12 mouse cellular contexts compared by ENCODE assay signal in genomic region chr2:179766664-179767526, GRCm38 (mm10).
DNase-seq lines count a peak whose midpoint lies in the region; ATAC-seq lines count a peak whose summit lies in the region.
"Had no signal": no experiment of that assay in that cellular context is flagged by ENCODE, and none has a peak within 500 bp of the region (broad histone marks: within the 10 kb centered on the region; RNA-seq: fewer than 3 reads in every experiment).

No protein-coding gene starts in this region.

- no peak overlapping the region for H3K27ac ChIP-seq in heart, embryonic 14.5 days (replicated peaks in 1 of 2; ENCODE audit: control insufficient read depth in 1 of 2, insufficient read depth in 1 of 2, low read depth in 2 of 2, low read length in 2 of 2)
- peak overlapping the region; percentile 48; the same call in 1 of the 2 replicates for H3K27ac ChIP-seq in forebrain, embryonic 13.5 days
- no peak overlapping the region for H3K27ac ChIP-seq in neural tube, embryonic 14.5 days (ENCODE audit: low read depth, low read length)
- H3K27ac ChIP-seq: embryonic facial prominence, embryonic 15.5 days; liver, embryonic 15.5 days had no signal

- H3K4me2 ChIP-seq in heart, embryonic 14.5 days (ENCODE audit: low read length): peak overlapping the region; percentile 7; the same call in 1 of the 2 replicates
- peak overlapping the region; percentile 40 for H3K4me2 ChIP-seq in forebrain, embryonic 13.5 days
- no peak overlapping the region for H3K4me2 ChIP-seq in neural tube, embryonic 14.5 days (ENCODE audit: low read depth, low read length)
- H3K4me2 ChIP-seq: embryonic facial prominence, embryonic 15.5 days; liver, embryonic 15.5 days had no signal

- intact Hi-C loops in heart, postnatal 36 days (cut with DNase I): no loop called here
- intact Hi-C loops in left cerebral cortex, postnatal 25 days (cut with DNase I): no loop called here

- peaks cover 31 to 32% of the 10 kb centered on the region in 2 experiments for H3K4me1 ChIP-seq in heart, embryonic 14.5 days (ENCODE audit: control insufficient read depth in 2 of 2, insufficient read depth in 2 of 2, low read length in 2 of 2)
- peaks cover 68% of the 10 kb centered on the region for H3K4me1 ChIP-seq in forebrain, embryonic 13.5 days
- peaks cover 22% of the 10 kb centered on the region for H3K4me1 ChIP-seq in neural tube, embryonic 14.5 days (ENCODE audit: control insufficient read depth, insufficient read depth, low read length)
- H3K4me1 ChIP-seq: liver, embryonic 15.5 days had no signal

- H3K9ac ChIP-seq in heart, embryonic 14.5 days (ENCODE audit: low read length): no peak overlapping the region
- H3K9ac ChIP-seq in forebrain, embryonic 13.5 days: no peak overlapping the region
- no peak overlapping the region for H3K9ac ChIP-seq in neural tube, embryonic 14.5 days (replicated peaks; ENCODE audit: low read depth, low read length)
- H3K9ac ChIP-seq: embryonic facial prominence, embryonic 15.5 days; liver, embryonic 15.5 days had no signal

- no peak for DNase-seq in heart, postnatal 36 days
- peak; percentile 30 for DNase-seq in kidney, postnatal 10 days
- no peak for DNase-seq in natural killer cell, adult 2 months (ENCODE audit: low spot score in 2 of 2)
- DNase-seq in adrenal gland, adult 8-10 months: no peak
- no peak for DNase-seq in left cerebral cortex, postnatal 25 days (ENCODE audit: low spot score in 2 of 2)
- DNase-seq: adrenal gland, adult 2 months had no signal

- no peak overlapping the region for H3K4me3 ChIP-seq in heart, embryonic 14.5 days (ENCODE audit: control insufficient read depth in 1 of 2, insufficient read depth in 1 of 2, low read depth in 1 of 2, low read length in 2 of 2)
- no peak overlapping the region for H3K4me3 ChIP-seq in forebrain, embryonic 13.5 days
- H3K4me3 ChIP-seq in neural tube, embryonic 14.5 days (ENCODE audit: low read depth, low read length): no peak overlapping the region
- H3K4me3 ChIP-seq: embryonic facial prominence, embryonic 15.5 days; liver, embryonic 15.5 days had no signal

- H3K36me3 ChIP-seq in heart, embryonic 14.5 days (ENCODE audit: control insufficient read depth, insufficient read depth, low read length): no peaks in the 10 kb centered on the region
- H3K36me3 ChIP-seq in forebrain, embryonic 13.5 days (ENCODE audit: poor library complexity, severe bottlenecking): no peaks in the 10 kb centered on the region
- H3K36me3 ChIP-seq in neural tube, embryonic 14.5 days (ENCODE audit: control insufficient read depth, insufficient read depth, low read length): no peaks in the 10 kb centered on the region
- H3K36me3 ChIP-seq: embryonic facial prominence, embryonic 15.5 days; liver, embryonic 15.5 days had no signal

- whole genome bisulfite sequencing in heart, embryonic 14.5 days: 27% methylated on average over 16 of the region's 16 CpGs
- WGBS in forebrain, embryonic 13.5 days: 18% methylated on average over 16 of the region's 16 CpGs
- 26% methylated on average over 16 of the region's 16 CpGs for WGBS in neural tube, embryonic 14.5 days

- H3K9me3 ChIP-seq in heart, embryonic 14.5 days (ENCODE audit: control insufficient read depth, low read length): no peaks in the 10 kb centered on the region
- H3K9me3 ChIP-seq in forebrain, embryonic 13.5 days (replicated peaks): no peaks in the 10 kb centered on the region
- no peaks in the 10 kb centered on the region for H3K9me3 ChIP-seq in neural tube, embryonic 14.5 days (ENCODE audit: control insufficient read depth, low read length)
- H3K9me3 ChIP-seq: embryonic facial prominence, embryonic 15.5 days; liver, embryonic 15.5 days had no signal

- ATAC-seq in heart, embryonic 14.5 days (ENCODE audit: insufficient number of reproducible peaks, insufficient read depth, low FRiP score, low read depth): no peak
- ATAC-seq in forebrain, embryonic 13.5 days: no peak
- peak; percentile 53; the same call in 1 of the 2 replicates for ATAC-seq in neural tube, embryonic 14.5 days (ENCODE audit: low read depth)
- ATAC-seq: intestine, embryonic 16.5 days had no signal

- peaks cover 7% of the 10 kb centered on the region; the same call in 1 of the 2 replicates for H3K27me3 ChIP-seq in heart, embryonic 14.5 days (ENCODE audit: control insufficient read depth, insufficient read depth, low read length)
- no peaks in the 10 kb centered on the region for H3K27me3 ChIP-seq in forebrain, embryonic 13.5 days
- H3K27me3 ChIP-seq in neural tube, embryonic 14.5 days (ENCODE audit: control insufficient read depth, insufficient read depth, low read length): no peaks in the 10 kb centered on the region
